Mouse (Mus musculus): ENCODE measurements around the gene Col5a2. TPM values are rescaled to one million over a fixed set of nuclear protein-coding genes. Genes with fewer than 3 reads are reported as not detected.

The Col5a2 gene
- polyA plus RNA-seq, 1 experiment: 0.96 TPM

DNA sequence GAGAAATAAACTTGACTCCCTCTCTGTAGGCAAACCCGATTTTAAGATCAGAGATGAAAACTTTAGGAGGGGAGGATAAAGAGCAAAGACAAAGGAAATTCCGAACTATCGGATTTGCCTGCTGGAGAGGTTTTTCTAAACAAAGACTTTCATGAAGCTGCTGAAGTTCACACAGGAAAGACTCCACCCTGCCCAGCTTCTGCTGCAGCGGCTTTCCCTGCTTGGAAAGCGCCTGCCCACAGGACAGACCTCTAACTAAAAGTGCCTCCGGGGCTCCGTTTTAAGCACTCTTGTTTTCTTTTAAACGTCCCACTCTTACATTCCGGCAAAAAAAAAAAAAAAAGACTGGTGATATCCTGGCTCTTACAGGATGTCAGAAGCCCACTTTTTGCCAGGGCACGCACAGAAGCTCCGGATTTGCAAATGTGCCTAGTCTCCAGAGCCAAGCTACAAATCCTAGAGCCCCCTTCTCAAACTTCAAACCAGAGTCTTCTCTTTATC lies 791 bp downstream of the Col5a2 start:
- Histone ChIP-seq H3K36me3 (ENCODE audit: control insufficient read depth, insufficient read depth, low read length) (no peaks in the 10 kb centered on the region), H3K27ac (ENCODE audit: control insufficient read depth, insufficient read depth, low read depth, low read length) (no peak overlapping the region), H3K4me1 (ENCODE audit: control insufficient read depth, insufficient read depth, low read length) (no peaks in the 10 kb centered on the region), H3K4me3 (ENCODE audit: control insufficient read depth, low read depth, low read length) (peak overlapping the region; percentile 55; the same call in 1 of the 2 replicates), H3K27me3 (ENCODE audit: control insufficient read depth, insufficient read depth, low read length) (no peaks in the 10 kb centered on the region)
- no peak for TF ChIP-seq CTCF (IDR thresholded peaks at IDR 0.05; ENCODE audit: control insufficient read depth, insufficient read depth, insufficient replicate concordance, low read depth, low read length)
- TF ChIP-seq POLR2A (IDR thresholded peaks at IDR 0.05; ENCODE audit: control insufficient read depth, low read depth, low read length): no peak

DNA sequence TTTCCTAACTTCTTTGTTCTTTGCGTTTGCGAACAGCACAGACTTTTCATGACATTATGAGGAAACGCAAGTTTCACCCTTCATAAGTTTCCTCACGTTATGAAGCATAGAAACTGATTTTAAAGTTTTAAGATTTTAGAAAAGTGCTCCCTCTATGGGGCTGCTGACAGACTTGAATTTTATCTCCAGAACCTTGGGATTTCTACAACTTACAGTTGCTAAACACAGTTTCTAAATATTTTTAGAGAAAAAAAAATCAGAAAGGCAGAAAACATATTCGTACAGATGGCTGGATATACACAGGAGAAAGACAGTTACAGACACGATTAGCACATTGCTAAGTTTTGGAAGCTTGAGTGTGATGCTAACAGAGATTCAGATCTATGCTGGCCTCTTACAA lies 1.6 kb downstream of the Col5a2 start:
- no peak for TF ChIP-seq POLR2A (IDR thresholded peaks at IDR 0.05; ENCODE audit: control insufficient read depth, low read depth, low read length)
- no peak for TF ChIP-seq CTCF (IDR thresholded peaks at IDR 0.05; ENCODE audit: control insufficient read depth, insufficient read depth, insufficient replicate concordance, low read depth, low read length)
- Histone ChIP-seq H3K27me3 (ENCODE audit: control insufficient read depth, insufficient read depth, low read length) (no peaks in the 10 kb centered on the region), H3K27ac (ENCODE audit: control insufficient read depth, insufficient read depth, low read depth, low read length) (no peak overlapping the region), H3K4me3 (ENCODE audit: control insufficient read depth, low read depth, low read length) (no peak overlapping the region), H3K36me3 (ENCODE audit: control insufficient read depth, insufficient read depth, low read length) (no peaks in the 10 kb centered on the region), H3K4me1 (ENCODE audit: control insufficient read depth, insufficient read depth, low read length) (no peaks in the 10 kb centered on the region)

DNA sequence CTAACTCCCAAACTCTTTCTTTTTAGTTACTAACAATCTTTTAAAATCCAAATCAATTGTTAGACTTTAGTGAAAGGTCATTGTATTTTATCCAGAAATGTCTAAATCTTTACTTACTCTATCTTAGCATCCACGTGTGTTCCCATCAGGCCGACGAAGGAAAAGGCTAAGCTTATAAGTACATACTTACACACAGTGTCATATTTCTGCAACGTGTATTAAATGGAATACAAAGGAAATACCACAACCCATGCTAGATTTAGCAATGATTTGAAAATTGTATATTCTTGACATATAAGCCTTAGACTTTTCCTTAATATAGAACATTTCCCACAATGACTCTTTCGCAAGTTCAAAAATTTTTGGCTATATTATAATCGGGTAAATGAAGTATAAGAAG lies 2.6 kb downstream of the Col5a2 start:
- Histone ChIP-seq H3K4me3 (ENCODE audit: control insufficient read depth, low read depth, low read length) (no peak overlapping the region), H3K4me1 (ENCODE audit: control insufficient read depth, insufficient read depth, low read length) (no peaks in the 10 kb centered on the region), H3K27ac (ENCODE audit: control insufficient read depth, insufficient read depth, low read depth, low read length) (no peak overlapping the region), H3K36me3 (ENCODE audit: control insufficient read depth, insufficient read depth, low read length) (no peaks in the 10 kb centered on the region), H3K27me3 (ENCODE audit: control insufficient read depth, insufficient read depth, low read length) (no peaks in the 10 kb centered on the region)
- no peak for TF ChIP-seq POLR2A (IDR thresholded peaks at IDR 0.05; ENCODE audit: control insufficient read depth, low read depth, low read length)
- no peak for TF ChIP-seq CTCF (IDR thresholded peaks at IDR 0.05; ENCODE audit: control insufficient read depth, insufficient read depth, insufficient replicate concordance, low read depth, low read length)

DNA sequence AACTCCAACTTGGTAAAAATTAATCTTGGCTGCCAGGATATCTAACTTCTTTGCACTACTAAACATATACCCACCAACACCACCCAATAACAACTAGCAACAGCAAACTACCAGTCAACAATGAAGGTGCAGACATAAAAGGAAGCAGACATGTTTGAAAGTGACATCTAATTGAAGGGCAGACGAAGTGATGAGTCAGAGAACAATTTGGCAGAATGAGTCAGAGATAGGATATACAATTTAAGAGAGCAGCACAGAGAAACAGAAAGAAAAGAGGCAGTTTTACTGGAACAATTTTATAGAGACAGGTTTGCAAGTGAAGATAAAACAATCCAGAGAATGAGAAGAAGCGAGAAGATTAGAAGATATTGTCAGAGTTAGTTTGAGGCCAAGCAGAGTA lies 8.1 kb downstream of the Col5a2 start:
- TF ChIP-seq CTCF (IDR thresholded peaks at IDR 0.05; ENCODE audit: control insufficient read depth, insufficient read depth, insufficient replicate concordance, low read depth, low read length) (no peak), POLR2A (IDR thresholded peaks at IDR 0.05; ENCODE audit: control insufficient read depth, low read depth, low read length) (no peak)
- no peaks in the 10 kb centered on the region for H3K4me1 ChIP-seq (ENCODE audit: control insufficient read depth, insufficient read depth, low read length)
- no peaks in the 10 kb centered on the region for H3K27me3 ChIP-seq (ENCODE audit: control insufficient read depth, insufficient read depth, low read length)
- no peaks in the 10 kb centered on the region for H3K36me3 ChIP-seq (ENCODE audit: control insufficient read depth, insufficient read depth, low read length)
- H3K27ac ChIP-seq (ENCODE audit: control insufficient read depth, insufficient read depth, low read depth, low read length): no peak overlapping the region
- no peak overlapping the region for H3K4me3 ChIP-seq (ENCODE audit: control insufficient read depth, low read depth, low read length)

DNA sequence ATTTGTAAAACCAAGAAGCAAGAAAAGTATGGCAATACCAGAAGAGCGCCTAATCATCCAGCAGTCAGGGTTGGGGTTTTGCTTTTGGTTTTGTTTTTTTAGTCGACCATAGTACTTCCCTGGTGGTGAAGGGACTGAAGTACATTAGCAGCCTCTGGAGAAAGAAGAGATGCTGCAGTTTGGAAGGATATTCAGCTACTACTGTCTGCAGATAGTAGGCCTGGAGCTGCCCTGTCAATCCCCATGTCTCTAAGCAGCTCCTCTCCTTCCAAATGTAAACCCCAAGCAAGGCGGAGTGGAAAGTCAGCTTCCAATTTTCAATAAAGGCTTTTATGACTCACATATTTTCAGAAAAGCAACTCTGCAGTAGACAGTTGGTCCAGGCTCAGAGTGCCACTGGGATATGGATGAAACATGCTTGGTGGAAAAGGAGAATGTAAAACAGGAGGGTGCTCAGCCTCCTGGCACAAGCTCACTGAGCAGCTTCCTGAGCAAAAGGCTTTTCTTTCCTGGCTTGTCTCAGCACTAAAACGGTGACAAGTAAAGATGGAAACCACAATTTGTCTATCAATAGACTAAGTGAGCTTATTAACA lies 10.9 kb downstream of the Col5a2 start:
- H3K36me3 ChIP-seq (ENCODE audit: control insufficient read depth, insufficient read depth, low read length): no peaks in the 10 kb centered on the region
- TF ChIP-seq POLR2A (IDR thresholded peaks at IDR 0.05; ENCODE audit: control insufficient read depth, low read depth, low read length) (no peak), CTCF (IDR thresholded peaks at IDR 0.05; ENCODE audit: control insufficient read depth, insufficient read depth, insufficient replicate concordance, low read depth, low read length) (no peak)
- no peaks in the 10 kb centered on the region for H3K4me1 ChIP-seq (ENCODE audit: control insufficient read depth, insufficient read depth, low read length)
- no peaks in the 10 kb centered on the region for H3K27me3 ChIP-seq (ENCODE audit: control insufficient read depth, insufficient read depth, low read length)
- no peak overlapping the region for H3K4me3 ChIP-seq (ENCODE audit: control insufficient read depth, low read depth, low read length)
- no peak overlapping the region for H3K27ac ChIP-seq (ENCODE audit: control insufficient read depth, insufficient read depth, low read depth, low read length)

DNA sequence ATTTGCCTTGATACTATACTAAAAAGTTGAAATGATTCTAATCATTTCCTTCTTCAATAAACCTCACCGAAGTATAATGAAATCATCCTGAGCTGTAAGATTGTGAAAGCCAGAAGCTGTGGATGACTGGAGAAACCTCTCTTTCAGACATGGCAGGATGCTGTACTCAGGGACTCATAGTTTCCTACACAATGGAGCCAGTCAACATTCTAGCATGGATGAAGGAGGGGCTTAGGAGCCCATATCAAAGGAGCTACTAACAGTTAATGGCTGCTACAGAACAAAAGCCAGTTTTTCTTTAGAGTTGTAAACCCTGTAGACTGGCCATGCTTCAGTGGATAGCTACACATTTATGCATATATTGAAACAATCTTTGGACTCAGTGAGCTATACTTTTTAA lies 12.6 kb downstream of the Col5a2 start:
- Histone ChIP-seq H3K27me3 (ENCODE audit: control insufficient read depth, insufficient read depth, low read length) (no peaks in the 10 kb centered on the region), H3K4me1 (ENCODE audit: control insufficient read depth, insufficient read depth, low read length) (no peaks in the 10 kb centered on the region), H3K36me3 (ENCODE audit: control insufficient read depth, insufficient read depth, low read length) (no peaks in the 10 kb centered on the region), H3K4me3 (ENCODE audit: control insufficient read depth, low read depth, low read length) (no peak overlapping the region), H3K27ac (ENCODE audit: control insufficient read depth, insufficient read depth, low read depth, low read length) (no peak overlapping the region)
- TF ChIP-seq POLR2A (IDR thresholded peaks at IDR 0.05; ENCODE audit: control insufficient read depth, low read depth, low read length) (no peak), CTCF (IDR thresholded peaks at IDR 0.05; ENCODE audit: control insufficient read depth, insufficient read depth, insufficient replicate concordance, low read depth, low read length) (no peak)

DNA sequence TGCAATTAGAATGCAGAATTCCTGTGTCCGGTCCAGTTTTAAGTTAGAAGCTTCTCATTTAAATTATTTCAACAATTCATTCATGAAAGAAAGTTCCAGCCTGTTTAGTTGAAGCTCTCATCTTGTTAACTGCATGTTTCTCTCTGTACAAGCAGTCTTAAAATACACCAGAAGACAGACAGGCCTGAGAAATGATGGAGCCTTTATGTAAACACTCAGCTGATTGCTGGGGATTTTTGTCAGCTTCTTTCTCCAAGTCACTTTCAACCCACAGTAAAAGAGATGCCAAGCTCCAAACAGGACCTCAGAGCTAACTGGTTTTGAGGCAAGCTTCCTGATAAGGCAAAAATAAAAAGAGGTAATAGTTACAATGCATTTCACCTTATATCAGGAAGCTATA lies 14.8 kb downstream of the Col5a2 start:
- Histone ChIP-seq H3K4me3 (ENCODE audit: control insufficient read depth, low read depth, low read length) (no peak overlapping the region), H3K27ac (ENCODE audit: control insufficient read depth, insufficient read depth, low read depth, low read length) (no peak overlapping the region), H3K4me1 (ENCODE audit: control insufficient read depth, insufficient read depth, low read length) (no peaks in the 10 kb centered on the region), H3K27me3 (ENCODE audit: control insufficient read depth, insufficient read depth, low read length) (no peaks in the 10 kb centered on the region), H3K36me3 (ENCODE audit: control insufficient read depth, insufficient read depth, low read length) (no peaks in the 10 kb centered on the region)
- TF ChIP-seq CTCF (IDR thresholded peaks at IDR 0.05; ENCODE audit: control insufficient read depth, insufficient read depth, insufficient replicate concordance, low read depth, low read length) (no peak), POLR2A (IDR thresholded peaks at IDR 0.05; ENCODE audit: control insufficient read depth, low read depth, low read length) (no peak)

Data from testis, adult 2 months (tissue).